Mouse (Mus musculus): ENCODE measurements at regions not wholly inside any gene's neighbourhood (a gene's known extent, or its start where the extent isn't known, plus 50 kb on each side); places are given as distances from the start of the nearest gene placed in this dataset.

DNA sequence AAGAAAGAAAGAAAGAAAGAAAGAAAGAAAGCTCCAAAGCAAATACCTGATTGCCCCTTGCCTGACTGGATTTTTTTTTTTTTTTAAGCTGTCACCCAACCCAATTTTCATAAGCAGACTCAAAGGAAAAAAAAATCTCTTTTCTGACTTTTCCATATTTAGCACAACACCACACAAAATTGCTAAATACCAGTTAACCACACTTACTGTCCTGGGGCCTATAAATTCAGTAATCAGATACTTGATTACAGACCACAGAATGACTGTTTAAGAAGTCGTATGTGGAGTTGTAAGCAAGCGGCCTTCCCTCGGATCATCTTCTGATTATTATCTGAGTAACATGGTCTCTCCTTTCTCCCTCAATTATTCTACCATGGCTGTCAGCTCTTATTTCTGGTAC lies 263.3 kb upstream of the Gm15217 start:
- TF ChIP-seq HCFC1 (IDR thresholded peaks at IDR 0.05; ENCODE audit: borderline replicate concordance, insufficient read depth, low read length) (no peak), MAFK (IDR thresholded peaks at IDR 0.05; ENCODE audit: insufficient read depth, low read depth, low read length) (no peak)

All from ES-E14 (cell line).